Mouse (Mus musculus): ENCODE measurements at regions not wholly inside any gene's neighbourhood (a gene's known extent, or its start where the extent isn't known, plus 50 kb on each side); places are given as distances from the start of the nearest gene placed in this dataset.

- Histone ChIP-seq H3K4me2 (ENCODE audit: low read depth, low read length) (no peak overlapping the region), H3K4me3 (ENCODE audit: low read depth, low read length) (no peak overlapping the region), H3K4me1 (ENCODE audit: control insufficient read depth, insufficient read depth, low read length) (no peaks in the 10 kb centered on the region), H3K27ac (replicated peaks; ENCODE audit: low read depth, low read length) (no peak overlapping the region), H3K27me3 (replicated peaks; ENCODE audit: control insufficient read depth, insufficient read depth, low read length) (no peaks in the 10 kb centered on the region), H3K9me3 (ENCODE audit: control insufficient read depth, low read length) (no peaks in the 10 kb centered on the region), H3K9ac (ENCODE audit: low read depth, low read length) (no peak overlapping the region), H3K36me3 (ENCODE audit: control insufficient read depth, insufficient read depth, low read length) (no peaks in the 10 kb centered on the region)
- no peak for DNase-seq (ENCODE audit: low spot score)
- no peak for ATAC-seq (ENCODE audit: low read depth)
- 90% methylated on average over 1 of the region's 1 CpGs for WGBS
Measured at GRCm38 (mm10) chr6:41187966-41188365, 114.1 kb upstream of the Try4 start.

GRCm38 (mm10) chr6:41178896-41179295 is 123.2 kb upstream of the Try4 start:
- Histone ChIP-seq H3K36me3 (ENCODE audit: control insufficient read depth, insufficient read depth, low read length) (no peaks in the 10 kb centered on the region), H3K9ac (ENCODE audit: low read depth, low read length) (no peak overlapping the region), H3K9me3 (ENCODE audit: control insufficient read depth, low read length) (no peaks in the 10 kb centered on the region), H3K27me3 (replicated peaks; ENCODE audit: control insufficient read depth, insufficient read depth, low read length) (no peaks in the 10 kb centered on the region), H3K4me2 (ENCODE audit: low read depth, low read length) (no peak overlapping the region), H3K27ac (replicated peaks; ENCODE audit: low read depth, low read length) (no peak overlapping the region), H3K4me3 (ENCODE audit: low read depth, low read length) (no peak overlapping the region), H3K4me1 (ENCODE audit: control insufficient read depth, insufficient read depth, low read length) (no peaks in the 10 kb centered on the region)
- 89% methylated on average over 7 of the region's 7 CpGs for WGBS
- DNase-seq (ENCODE audit: low spot score) (no peak), ATAC-seq (ENCODE audit: low read depth) (no peak)

- Histone ChIP-seq H3K4me2 (ENCODE audit: low read depth, low read length) (no peak overlapping the region), H3K4me3 (ENCODE audit: low read depth, low read length) (no peak overlapping the region), H3K27ac (replicated peaks; ENCODE audit: low read depth, low read length) (no peak overlapping the region), H3K27me3 (replicated peaks; ENCODE audit: control insufficient read depth, insufficient read depth, low read length) (no peaks in the 10 kb centered on the region), H3K9me3 (ENCODE audit: control insufficient read depth, low read length) (no peaks in the 10 kb centered on the region), H3K36me3 (ENCODE audit: control insufficient read depth, insufficient read depth, low read length) (no peaks in the 10 kb centered on the region), H3K9ac (ENCODE audit: low read depth, low read length) (no peak overlapping the region), H3K4me1 (ENCODE audit: control insufficient read depth, insufficient read depth, low read length) (no peaks in the 10 kb centered on the region)
- 71% methylated on average over 2 of the region's 2 CpGs for WGBS
- ATAC-seq (ENCODE audit: low read depth) (no peak), DNase-seq (ENCODE audit: low spot score) (no peak)
Measured at GRCm38 (mm10) chr6:41178019-41178418, 124.0 kb upstream of the Try4 start.

- Histone ChIP-seq H3K9me3 (ENCODE audit: control insufficient read depth, low read length) (no peaks in the 10 kb centered on the region), H3K9ac (ENCODE audit: low read depth, low read length) (no peak overlapping the region), H3K27me3 (replicated peaks; ENCODE audit: control insufficient read depth, insufficient read depth, low read length) (no peaks in the 10 kb centered on the region), H3K4me3 (ENCODE audit: low read depth, low read length) (no peak overlapping the region), H3K4me2 (ENCODE audit: low read depth, low read length) (no peak overlapping the region), H3K27ac (replicated peaks; ENCODE audit: low read depth, low read length) (no peak overlapping the region), H3K36me3 (ENCODE audit: control insufficient read depth, insufficient read depth, low read length) (no peaks in the 10 kb centered on the region), H3K4me1 (ENCODE audit: control insufficient read depth, insufficient read depth, low read length) (no peaks in the 10 kb centered on the region)
- DNase-seq (ENCODE audit: low spot score) (no peak), ATAC-seq (ENCODE audit: low read depth) (no peak)
- WGBS = 89% methylated on average over 3 of the region's 3 CpGs
Measured at GRCm38 (mm10) chr6:41177152-41177551, 124.9 kb upstream of the Try4 start.

GRCm38 (mm10) chr6:41176034-41176433 is 126.0 kb upstream of the Try4 start:
- Histone ChIP-seq H3K4me3 (ENCODE audit: low read depth, low read length) (no peak overlapping the region), H3K9me3 (ENCODE audit: control insufficient read depth, low read length) (no peaks in the 10 kb centered on the region), H3K27ac (replicated peaks; ENCODE audit: low read depth, low read length) (no peak overlapping the region), H3K4me1 (ENCODE audit: control insufficient read depth, insufficient read depth, low read length) (no peaks in the 10 kb centered on the region), H3K27me3 (replicated peaks; ENCODE audit: control insufficient read depth, insufficient read depth, low read length) (no peaks in the 10 kb centered on the region), H3K9ac (ENCODE audit: low read depth, low read length) (no peak overlapping the region), H3K36me3 (ENCODE audit: control insufficient read depth, insufficient read depth, low read length) (no peaks in the 10 kb centered on the region), H3K4me2 (ENCODE audit: low read depth, low read length) (no peak overlapping the region)
- DNase-seq (ENCODE audit: low spot score) = peak; percentile 12
- no peak for ATAC-seq (ENCODE audit: low read depth)
- WGBS = 78% methylated on average over 1 of the region's 1 CpGs

- Histone ChIP-seq H3K9me3 (ENCODE audit: control insufficient read depth, low read length) (no peaks in the 10 kb centered on the region), H3K4me1 (ENCODE audit: control insufficient read depth, insufficient read depth, low read length) (no peaks in the 10 kb centered on the region), H3K27me3 (replicated peaks; ENCODE audit: control insufficient read depth, insufficient read depth, low read length) (no peaks in the 10 kb centered on the region), H3K36me3 (ENCODE audit: control insufficient read depth, insufficient read depth, low read length) (no peaks in the 10 kb centered on the region), H3K27ac (replicated peaks; ENCODE audit: low read depth, low read length) (no peak overlapping the region), H3K4me3 (ENCODE audit: low read depth, low read length) (no peak overlapping the region), H3K4me2 (ENCODE audit: low read depth, low read length) (no peak overlapping the region), H3K9ac (ENCODE audit: low read depth, low read length) (no peak overlapping the region)
- no peak for DNase-seq (ENCODE audit: low spot score)
- no peak for ATAC-seq (ENCODE audit: low read depth)
- WGBS = 74% methylated on average over 1 of the region's 1 CpGs
Measured at GRCm38 (mm10) chr6:41163491-41163890, 128.2 kb upstream of the 2210010C04Rik start.

GRCm38 (mm10) chr6:41161693-41162092 is 126.4 kb upstream of the 2210010C04Rik start:
- Histone ChIP-seq H3K9ac (ENCODE audit: low read depth, low read length) (no peak overlapping the region), H3K4me2 (ENCODE audit: low read depth, low read length) (no peak overlapping the region), H3K4me3 (ENCODE audit: low read depth, low read length) (no peak overlapping the region), H3K27me3 (replicated peaks; ENCODE audit: control insufficient read depth, insufficient read depth, low read length) (no peaks in the 10 kb centered on the region), H3K36me3 (ENCODE audit: control insufficient read depth, insufficient read depth, low read length) (no peaks in the 10 kb centered on the region), H3K4me1 (ENCODE audit: control insufficient read depth, insufficient read depth, low read length) (no peaks in the 10 kb centered on the region), H3K9me3 (ENCODE audit: control insufficient read depth, low read length) (no peaks in the 10 kb centered on the region), H3K27ac (replicated peaks; ENCODE audit: low read depth, low read length) (no peak overlapping the region)
- DNase-seq (ENCODE audit: low spot score) (no peak), ATAC-seq (ENCODE audit: low read depth) (no peak)
- 51% methylated on average over 1 of the region's 1 CpGs for WGBS

GRCm38 (mm10) chr6:41152101-41152500 is 116.8 kb upstream of the 2210010C04Rik start:
- Histone ChIP-seq H3K36me3 (ENCODE audit: control insufficient read depth, insufficient read depth, low read length) (no peaks in the 10 kb centered on the region), H3K4me2 (ENCODE audit: low read depth, low read length) (no peak overlapping the region), H3K9ac (ENCODE audit: low read depth, low read length) (no peak overlapping the region), H3K27me3 (replicated peaks; ENCODE audit: control insufficient read depth, insufficient read depth, low read length) (no peaks in the 10 kb centered on the region), H3K4me3 (ENCODE audit: low read depth, low read length) (no peak overlapping the region), H3K4me1 (ENCODE audit: control insufficient read depth, insufficient read depth, low read length) (no peaks in the 10 kb centered on the region), H3K27ac (replicated peaks; ENCODE audit: low read depth, low read length) (no peak overlapping the region), H3K9me3 (ENCODE audit: control insufficient read depth, low read length) (no peaks in the 10 kb centered on the region)
- DNase-seq (ENCODE audit: low spot score) = no peak
- no peak for ATAC-seq (ENCODE audit: low read depth)
- 82% methylated on average over 7 of the region's 7 CpGs for WGBS

GRCm38 (mm10) chr6:41151542-41151941 is 116.2 kb upstream of the 2210010C04Rik start:
- no peak overlapping the region for H3K4me3 ChIP-seq (ENCODE audit: low read depth, low read length)
- DNase-seq (ENCODE audit: low spot score) = no peak
- no peaks in the 10 kb centered on the region for H3K4me1 ChIP-seq (ENCODE audit: control insufficient read depth, insufficient read depth, low read length)
- H3K27ac ChIP-seq (replicated peaks; ENCODE audit: low read depth, low read length) = no peak overlapping the region
- no peaks in the 10 kb centered on the region for H3K27me3 ChIP-seq (replicated peaks; ENCODE audit: control insufficient read depth, insufficient read depth, low read length)
- no peaks in the 10 kb centered on the region for H3K9me3 ChIP-seq (ENCODE audit: control insufficient read depth, low read length)
- 80% methylated on average over 3 of the region's 3 CpGs for WGBS
- no peak for ATAC-seq (ENCODE audit: low read depth)
- H3K4me2 ChIP-seq (ENCODE audit: low read depth, low read length) = no peak overlapping the region
- no peak overlapping the region for H3K9ac ChIP-seq (ENCODE audit: low read depth, low read length)
- no peaks in the 10 kb centered on the region for H3K36me3 ChIP-seq (ENCODE audit: control insufficient read depth, insufficient read depth, low read length)
